Mouse (Mus musculus) forebrain, embryonic 15.5 days (tissue): ENCODE results near the gene Naa80. TPM values are rescaled to one million over a fixed set of nuclear protein-coding genes. Genes with fewer than 3 reads are reported as not detected.
A peak's percentile ranks its signal among the peaks of the same experiment; 100 is the strongest.

Experiments used
- ATAC-seq: fragments of 200-750 bp; cut with Nextera tagmentation; replicated peaks from 2 replicates; pipeline ENCODE4 v1.8.0; 2017; ENCODE audit warnings: mild to moderate bottlenecking, moderate TSS enrichment, moderate library complexity
- H3K27ac ChIP-seq: fragments of 300-500 bp; sonication (generic); replicated peaks from 2 replicates; pipeline ENCODE4 v1.5.1; 2015; ENCODE audit warnings: mild to moderate bottlenecking, inconsistent platforms
- H3K27me3 ChIP-seq: fragments of 300-500 bp; sonication (generic); 2 replicates; pipeline ENCODE4 v1.6.1; 2015; ENCODE audit warnings: inconsistent platforms
- H3K36me3 ChIP-seq: fragments of 300-500 bp; sonication (generic); 2 replicates; pipeline ENCODE4 v1.6.1; 2015; ENCODE audit warnings: mild to moderate bottlenecking, inconsistent platforms
- H3K4me1 ChIP-seq: fragments of 300-500 bp; sonication (generic); 2 replicates; pipeline ENCODE4 v1.6.1; 2015; ENCODE audit warnings: inconsistent platforms
- H3K4me2 ChIP-seq: fragments of 300-500 bp; sonication (generic); replicated peaks from 2 replicates; pipeline ENCODE4 v1.6.1; 2015; ENCODE audit warnings: mild to moderate bottlenecking, inconsistent platforms
- H3K4me3 ChIP-seq: fragments of 300-500 bp; sonication (generic); 2 replicates; pipeline ENCODE4 v1.5.1; 2015; ENCODE audit warnings: mild to moderate bottlenecking, inconsistent platforms
- H3K9ac ChIP-seq: fragments of 300-500 bp; sonication (generic); replicated peaks from 2 replicates; pipeline ENCODE4 v1.6.1; 2015; ENCODE audit warnings: mild to moderate bottlenecking, inconsistent platforms
- H3K9me3 ChIP-seq: fragments of 300-500 bp; sonication (generic); 2 replicates; pipeline ENCODE4 v1.6.1; 2016; ENCODE audit warnings: inconsistent platforms
- WGBS: fragments of 180-500 bp; shearing (Covaris S2); methylation state at CpG from one replicate; pipeline ENCODE4 v1.1.7; 2015; ENCODE audit warnings: mixed read lengths; 5-methylcytosine and 5-hydroxymethylcytosine counted together
- polyA plus RNA-seq: library from polyadenylated mRNA; unstranded; fragments of >200 nt; fragmentation: Nextera tagmentation; extraction: Ambion mirVana; gene quantifications from 2 replicates; pipeline ENCODE4 v1.2.1, GENCODE M21; 2015

Gene Naa80
- polyA plus RNA-seq, 1 experiment from 2014 or later, result 14.7 TPM

DNA sequence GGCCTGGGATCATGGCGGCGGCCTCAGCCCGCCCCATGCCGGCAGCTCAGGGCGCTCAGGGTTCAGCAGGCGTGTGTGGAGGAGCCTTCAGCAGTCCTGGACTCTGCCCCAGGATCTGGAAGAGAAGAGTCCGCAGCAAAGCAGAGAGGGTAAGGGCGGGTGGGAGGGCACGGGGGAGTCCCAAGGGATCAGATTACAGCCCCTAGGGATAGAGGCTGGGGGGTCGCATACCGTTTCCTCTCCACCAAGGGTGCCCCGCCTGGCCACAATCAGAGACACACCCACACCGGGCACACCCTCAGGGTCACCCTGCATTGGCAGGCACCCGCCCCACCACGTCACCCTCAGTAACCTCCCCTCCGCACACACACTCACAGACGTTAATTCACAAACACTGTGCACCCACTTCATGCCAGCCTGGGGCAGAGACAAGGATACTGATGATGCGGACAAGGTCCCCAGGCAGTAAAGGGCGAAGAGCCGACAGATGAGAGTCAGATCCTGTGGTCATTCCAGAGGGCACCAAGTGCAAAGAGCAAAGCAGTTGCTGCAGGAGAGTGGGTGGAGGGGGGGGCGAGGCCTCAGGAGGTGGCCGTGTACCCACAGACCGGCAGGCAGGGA, 26.5 kb downstream of the Naa80 start:
- H3K4me3 ChIP-seq, result no peak overlapping the region
- no peaks in the 10 kb centered on the region for H3K9me3 ChIP-seq
- WGBS, result 47% methylated on average over 23 of the region's 23 CpGs
- no peak overlapping the region for H3K27ac ChIP-seq
- no peak overlapping the region for H3K9ac ChIP-seq
- H3K4me1 ChIP-seq, result peaks cover 17% of the 10 kb centered on the region
- no peak for ATAC-seq
- H3K36me3 ChIP-seq, result no peaks in the 10 kb centered on the region
- no peak overlapping the region for H3K4me2 ChIP-seq
- H3K27me3 ChIP-seq, result no peaks in the 10 kb centered on the region

DNA sequence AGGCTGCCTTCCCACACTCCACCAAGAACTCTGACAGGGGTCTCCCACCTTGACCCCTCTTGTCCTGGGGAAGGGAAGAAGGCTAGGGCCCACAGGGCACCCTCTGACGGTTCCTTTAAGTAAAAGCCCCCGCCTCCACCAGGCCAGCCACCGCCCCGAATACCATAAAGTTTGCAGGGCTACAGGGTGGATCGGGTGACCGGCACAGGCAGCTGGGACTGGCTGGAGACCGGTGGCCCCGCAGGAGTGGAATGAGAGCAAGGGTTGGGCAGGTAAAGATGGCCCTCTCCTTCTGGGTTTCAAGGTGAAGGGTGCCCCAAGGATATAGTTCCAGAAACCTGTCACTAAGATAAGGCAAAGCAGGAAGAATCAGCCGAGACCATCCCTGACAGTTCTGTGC, 27.9 kb downstream of the Naa80 start:
- H3K4me3 ChIP-seq, result no peak overlapping the region
- H3K4me2 ChIP-seq, result no peak overlapping the region
- 29% methylated on average over 9 of the region's 9 CpGs for WGBS
- no peaks in the 10 kb centered on the region for H3K9me3 ChIP-seq
- no peak overlapping the region for H3K9ac ChIP-seq
- H3K36me3 ChIP-seq, result no peaks in the 10 kb centered on the region
- no peaks in the 10 kb centered on the region for H3K27me3 ChIP-seq
- H3K27ac ChIP-seq, result no peak overlapping the region
- no peak for ATAC-seq
- peaks cover 22% of the 10 kb centered on the region for H3K4me1 ChIP-seq

DNA sequence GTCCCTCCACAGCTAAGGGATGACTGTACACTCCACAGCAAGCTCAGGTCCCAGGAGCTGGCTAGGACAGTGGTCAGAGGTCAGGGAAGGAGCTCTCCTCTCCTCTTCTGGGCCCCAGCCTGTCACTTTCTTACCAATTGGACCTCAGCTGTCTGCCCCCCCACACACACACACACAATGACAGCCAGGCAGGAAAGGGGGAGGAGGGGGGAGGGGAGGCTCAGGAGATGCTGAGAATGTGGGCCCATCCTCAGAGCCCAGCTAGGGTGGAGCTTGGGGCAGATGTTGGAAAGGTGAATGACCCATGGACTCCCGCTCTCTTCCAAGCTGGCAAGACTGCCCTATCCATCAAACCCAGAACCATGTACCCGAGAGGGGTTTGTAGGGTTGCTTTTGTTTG, 28.3 kb downstream of the Naa80 start:
- no peak overlapping the region for H3K4me3 ChIP-seq
- H3K9ac ChIP-seq, result no peak overlapping the region
- peaks cover 26% of the 10 kb centered on the region for H3K4me1 ChIP-seq
- no peaks in the 10 kb centered on the region for H3K36me3 ChIP-seq
- ATAC-seq, result no peak
- H3K4me2 ChIP-seq, result no peak overlapping the region
- H3K27ac ChIP-seq, result no peak overlapping the region
- no peaks in the 10 kb centered on the region for H3K9me3 ChIP-seq
- 78% methylated on average over 2 of the region's 2 CpGs for WGBS
- no peaks in the 10 kb centered on the region for H3K27me3 ChIP-seq

DNA sequence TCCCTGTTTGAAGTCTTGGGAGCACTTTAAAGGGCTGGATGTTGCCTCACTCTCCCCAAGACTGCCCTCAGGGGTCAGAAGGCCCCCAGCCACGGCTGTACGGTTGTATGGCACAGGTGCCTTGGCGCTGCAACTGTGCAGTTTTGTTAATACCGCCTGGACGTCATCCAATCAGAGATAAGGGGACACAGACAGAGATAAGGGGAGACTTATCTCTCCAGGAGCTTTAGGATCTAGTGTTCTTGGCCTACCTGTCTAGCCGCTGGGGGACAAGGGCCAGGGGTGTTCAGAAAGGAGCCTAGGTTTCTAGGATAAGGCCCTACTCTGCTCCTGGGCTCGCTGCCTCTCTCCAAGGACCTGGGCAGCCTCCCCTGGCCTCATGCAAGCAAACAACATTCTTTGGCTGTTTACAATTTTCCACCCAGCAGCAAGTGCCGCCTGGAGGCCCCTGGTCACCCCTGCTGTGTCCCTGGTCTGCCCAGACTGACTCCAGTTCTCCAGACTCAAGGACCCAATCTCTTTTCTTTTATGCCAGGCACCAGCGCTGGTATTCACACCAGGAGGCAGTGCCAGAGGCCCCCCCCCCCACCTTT, 29.1 kb downstream of the Naa80 start:
- peaks cover 24% of the 10 kb centered on the region for H3K4me1 ChIP-seq
- no peak overlapping the region for H3K9ac ChIP-seq
- no peak overlapping the region for H3K4me3 ChIP-seq
- H3K27me3 ChIP-seq, result no peaks in the 10 kb centered on the region
- ATAC-seq, result no peak
- H3K36me3 ChIP-seq, result no peaks in the 10 kb centered on the region
- no peak overlapping the region for H3K4me2 ChIP-seq
- no peaks in the 10 kb centered on the region for H3K9me3 ChIP-seq
- H3K27ac ChIP-seq, result no peak overlapping the region
- WGBS, result 59% methylated on average over 9 of the region's 9 CpGs

DNA sequence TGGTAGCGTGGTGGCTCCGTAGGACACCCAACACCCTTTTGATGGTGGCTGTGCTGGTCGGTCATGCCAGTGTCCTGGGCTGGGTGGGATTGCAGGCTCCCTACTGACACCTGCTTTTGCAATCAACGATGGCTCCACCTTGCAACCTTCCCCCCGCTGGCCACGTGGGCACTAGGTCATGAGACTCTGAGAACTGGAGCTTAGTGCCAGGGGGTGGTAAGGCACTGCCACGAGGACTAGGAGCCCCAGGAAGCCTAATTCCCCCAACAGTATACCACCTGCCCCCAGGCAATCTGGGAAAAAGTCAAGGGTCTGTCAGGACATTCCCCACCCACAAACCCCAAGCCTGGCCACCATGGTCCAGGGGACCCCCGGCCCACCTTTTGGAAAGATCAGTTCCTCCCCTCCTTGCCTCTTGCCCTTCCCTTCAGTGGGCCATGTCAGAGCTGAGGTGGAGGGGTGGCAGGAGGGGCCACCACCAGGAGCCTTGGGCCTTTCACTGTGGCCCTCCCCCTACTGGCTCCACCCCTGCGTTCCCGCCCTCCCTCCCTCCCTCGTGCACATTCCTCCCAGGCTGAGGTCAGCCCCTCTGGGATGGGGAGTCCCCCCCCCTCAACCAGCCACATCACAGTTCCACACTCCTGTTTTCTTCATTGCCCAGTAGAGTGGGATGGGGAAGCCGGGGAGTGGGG, 30.2 kb downstream of the Naa80 start, which contains the start of gene Sema3b:
Gene Sema3b (minus strand): TSS at position 489 of the 692 bp plus-strand sequence.
- H3K27me3 ChIP-seq, result no peaks in the 10 kb centered on the region
- no peak within 1 kb of the TSS for H3K4me3 ChIP-seq
- H3K9ac ChIP-seq, result no peak within 1 kb of the TSS
- no peak for ATAC-seq
- WGBS, result 36% methylated on average over 12 of the region's 12 CpGs
- no peak within 1 kb of the TSS for H3K4me2 ChIP-seq
- no peak within 1 kb of the TSS for H3K27ac ChIP-seq
- H3K36me3 ChIP-seq, result 0 out of 2 replicates have a peak, but pooled peaks cover 2% of the 10 kb centered on the region
- no peaks in the 10 kb centered on the region for H3K9me3 ChIP-seq
- H3K4me1 ChIP-seq, result peaks cover 29% of the 10 kb centered on the region

DNA sequence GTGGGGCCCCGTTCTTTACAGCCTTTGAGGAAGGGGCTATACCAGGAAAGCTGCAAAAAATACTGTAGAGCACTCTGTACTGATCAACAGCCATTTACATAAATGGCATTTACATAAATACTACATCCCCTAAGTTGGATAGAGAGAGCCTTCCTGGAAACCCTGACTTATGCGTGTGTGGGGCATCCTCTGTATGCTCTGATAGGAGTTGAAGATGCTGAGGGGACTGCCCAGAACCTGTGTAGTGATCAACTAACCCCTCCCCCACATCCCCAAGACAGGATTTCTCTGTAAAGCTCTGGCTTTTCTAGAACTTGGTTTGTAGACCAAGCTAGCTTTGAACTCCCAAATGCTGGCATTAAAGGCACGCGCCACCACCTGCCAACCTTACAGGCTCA, 30.7 kb downstream of the Naa80 start:
- H3K27ac ChIP-seq, result no peak overlapping the region
- 60% methylated on average over 4 of the region's 4 CpGs for WGBS
- H3K4me1 ChIP-seq, result peaks cover 29% of the 10 kb centered on the region

DNA sequence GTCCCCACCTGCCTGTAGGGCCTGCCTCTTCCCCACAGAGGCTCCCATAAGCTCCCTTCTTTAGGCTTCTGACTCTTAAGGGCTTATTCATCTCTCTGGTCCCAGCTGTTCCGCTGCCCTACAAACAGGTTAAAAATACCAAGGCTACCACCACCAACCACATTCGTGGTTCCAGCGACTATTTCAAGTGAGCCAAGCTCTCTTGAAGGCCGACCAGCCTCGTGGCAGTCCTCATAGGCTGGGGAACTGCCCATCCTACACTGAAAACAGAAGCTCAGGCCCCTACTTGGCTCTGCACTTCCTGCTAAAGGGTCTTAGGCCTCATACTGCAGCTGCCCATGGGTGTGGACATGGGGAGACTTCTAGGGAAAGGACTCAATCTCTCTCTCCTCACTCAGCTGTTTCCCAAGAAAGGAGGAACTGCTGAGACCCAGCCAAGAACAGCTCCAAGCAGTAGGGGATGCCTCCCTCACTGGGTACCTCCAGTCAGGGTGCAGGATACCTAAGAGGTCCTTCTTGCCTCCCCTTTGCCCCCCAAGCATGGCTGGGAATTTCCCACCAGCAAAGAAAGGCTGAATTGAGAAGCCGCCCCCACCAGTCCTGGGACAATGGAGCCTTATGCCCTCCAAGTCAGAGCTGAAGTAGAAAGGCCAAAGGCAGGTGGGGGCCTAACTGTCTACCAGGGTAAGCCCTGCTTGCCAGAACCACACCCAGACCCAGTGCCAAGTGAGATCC, 32.9 kb downstream of the Naa80 start:
- peak overlapping the region; percentile 72 for H3K4me2 ChIP-seq
- no peaks in the 10 kb centered on the region for H3K9me3 ChIP-seq
- peak overlapping the region; percentile 98 for H3K27ac ChIP-seq
- no peaks in the 10 kb centered on the region for H3K27me3 ChIP-seq
- peak overlapping the region; percentile 62 for H3K9ac ChIP-seq
- peaks cover 25% of the 10 kb centered on the region for H3K36me3 ChIP-seq
- peaks cover 25% of the 10 kb centered on the region for H3K4me1 ChIP-seq
- 0 out of 2 replicates have a peak, but pooled peaks have one; percentile 0 for ATAC-seq
- peak overlapping the region; percentile 39; the same call in 1 of the 2 replicates for H3K4me3 ChIP-seq
- 62% methylated on average over 6 of the region's 6 CpGs for WGBS

More for the DNA sequence above, 30.7 kb downstream of the Naa80 start:
- H3K27me3 ChIP-seq, result no peaks in the 10 kb centered on the region
- H3K4me2 ChIP-seq, result no peak overlapping the region
- no peaks in the 10 kb centered on the region for H3K9me3 ChIP-seq
- ATAC-seq, result no peak
- H3K9ac ChIP-seq, result no peak overlapping the region
- peaks cover 3% of the 10 kb centered on the region; the same call in 1 of the 2 replicates for H3K36me3 ChIP-seq
- H3K4me3 ChIP-seq, result no peak overlapping the region

DNA sequence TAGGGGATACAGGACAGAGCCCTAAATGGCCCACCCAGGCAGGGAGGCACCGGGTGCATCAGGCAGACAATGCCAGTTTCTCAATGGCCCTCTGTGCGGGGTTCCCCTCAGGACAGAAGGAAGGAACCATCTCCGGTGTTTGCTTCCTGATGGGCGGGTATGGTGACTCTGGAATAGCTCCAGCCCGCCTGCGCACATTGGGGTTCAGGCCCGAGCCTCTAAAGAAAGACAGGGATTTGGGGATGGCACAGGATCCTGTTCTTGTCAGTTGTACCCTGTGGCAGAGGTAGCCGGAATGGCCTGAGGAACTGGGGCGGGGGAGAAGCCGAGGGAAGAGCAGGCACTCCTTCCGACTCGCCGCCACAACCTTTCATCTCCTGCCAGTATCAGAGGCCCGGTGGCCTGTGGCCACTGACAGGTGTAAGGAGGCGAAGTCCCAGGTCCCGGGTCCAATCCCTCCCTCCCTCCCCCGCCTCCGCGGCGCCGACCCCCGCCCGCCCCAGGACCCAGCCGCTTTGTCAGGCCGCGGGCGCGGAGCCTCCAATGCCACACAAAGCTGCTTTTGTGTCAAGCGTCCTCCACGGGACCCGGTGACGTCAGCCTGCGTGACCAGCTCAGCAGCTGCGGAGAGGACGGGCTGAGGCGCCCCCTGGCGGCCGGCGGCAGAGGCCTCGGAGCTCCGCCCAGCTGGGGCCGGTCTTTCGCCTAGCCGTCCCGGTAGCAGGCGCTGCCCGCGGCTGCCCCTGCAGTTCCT, 33.7 kb downstream of the Naa80 start:
- ATAC-seq, result peak; percentile 94
- peaks cover 25% of the 10 kb centered on the region for H3K4me1 ChIP-seq

DNA sequence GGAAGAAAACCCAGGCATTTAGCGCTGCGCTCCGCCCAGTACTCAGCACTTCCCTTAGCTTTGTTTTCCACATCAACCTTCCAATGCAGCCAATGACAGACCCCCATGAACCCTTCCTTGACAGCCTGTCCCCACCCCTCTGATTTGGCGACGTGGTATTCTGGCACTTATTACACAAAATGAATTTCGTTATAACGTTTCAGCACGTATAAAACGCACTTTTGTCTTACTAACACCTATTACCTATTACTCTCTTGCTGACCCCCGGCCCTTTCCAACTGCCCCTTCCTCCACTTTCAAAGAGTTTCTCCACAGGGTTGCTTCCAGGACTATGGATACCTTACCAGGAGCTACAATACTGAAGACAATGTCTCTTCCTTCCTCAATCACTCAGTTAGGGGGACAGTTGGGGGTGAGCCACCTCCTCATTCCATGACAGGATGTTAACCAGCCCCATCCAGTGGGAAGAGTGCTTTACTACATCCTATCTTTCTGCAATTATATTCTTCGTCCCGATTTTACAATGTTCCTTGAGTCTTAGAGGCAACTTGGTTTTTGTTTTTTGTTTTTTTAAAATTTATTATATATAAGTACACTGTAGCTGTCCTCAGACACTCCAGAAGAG, 34.4 kb downstream of the Naa80 start:
- H3K27ac ChIP-seq, result peak overlapping the region; percentile 98
- peak; percentile 34 for ATAC-seq
- H3K4me1 ChIP-seq, result peaks cover 22% of the 10 kb centered on the region
- no peaks in the 10 kb centered on the region for H3K9me3 ChIP-seq
- peak overlapping the region; percentile 72 for H3K4me2 ChIP-seq
- no peaks in the 10 kb centered on the region for H3K27me3 ChIP-seq
- peaks cover 34% of the 10 kb centered on the region for H3K36me3 ChIP-seq
- peak overlapping the region; percentile 62 for H3K9ac ChIP-seq
- peak overlapping the region; percentile 39 for H3K4me3 ChIP-seq
- 8% methylated on average over 12 of the region's 12 CpGs for WGBS

More for the DNA sequence above, 33.7 kb downstream of the Naa80 start:
- H3K4me2 ChIP-seq, result peak overlapping the region; percentile 72
- no peaks in the 10 kb centered on the region for H3K27me3 ChIP-seq
- peaks cover 29% of the 10 kb centered on the region for H3K36me3 ChIP-seq
- peak overlapping the region; percentile 62 for H3K9ac ChIP-seq
- WGBS, result under 1% methylated on average over 46 of the region's 48 CpGs
- peak overlapping the region; percentile 39 for H3K4me3 ChIP-seq
- no peaks in the 10 kb centered on the region for H3K9me3 ChIP-seq
- peak overlapping the region; percentile 98 for H3K27ac ChIP-seq

DNA sequence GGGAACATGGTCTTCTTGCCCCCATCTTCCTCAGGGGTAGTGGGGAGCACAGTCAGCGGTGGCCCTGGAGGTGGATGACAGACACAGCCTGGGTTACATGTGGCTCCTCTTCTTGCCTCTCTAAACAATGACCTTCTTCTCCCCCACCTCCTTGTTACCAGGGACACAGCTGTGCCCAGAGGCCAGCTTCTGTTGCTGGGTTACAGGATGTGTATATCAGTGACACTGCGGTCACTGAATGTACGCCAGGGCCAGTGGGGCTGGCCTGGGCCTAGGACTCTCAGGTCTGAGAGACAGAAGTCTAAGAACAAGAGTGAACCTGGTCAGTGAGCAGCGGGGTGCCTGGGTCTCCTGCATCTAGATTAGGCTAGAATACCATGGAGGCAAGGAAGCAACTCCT, 36.3 kb downstream of the Naa80 start:
- no peak overlapping the region for H3K4me2 ChIP-seq
- H3K4me3 ChIP-seq, result no peak overlapping the region
- no peak overlapping the region for H3K27ac ChIP-seq
- WGBS, result 78% methylated on average over 4 of the region's 4 CpGs
- peaks cover 24% of the 10 kb centered on the region for H3K4me1 ChIP-seq
- no peaks in the 10 kb centered on the region for H3K27me3 ChIP-seq
- H3K36me3 ChIP-seq, result peaks cover 52% of the 10 kb centered on the region
- H3K9ac ChIP-seq, result no peak overlapping the region
- no peaks in the 10 kb centered on the region for H3K9me3 ChIP-seq
- no peak for ATAC-seq

DNA sequence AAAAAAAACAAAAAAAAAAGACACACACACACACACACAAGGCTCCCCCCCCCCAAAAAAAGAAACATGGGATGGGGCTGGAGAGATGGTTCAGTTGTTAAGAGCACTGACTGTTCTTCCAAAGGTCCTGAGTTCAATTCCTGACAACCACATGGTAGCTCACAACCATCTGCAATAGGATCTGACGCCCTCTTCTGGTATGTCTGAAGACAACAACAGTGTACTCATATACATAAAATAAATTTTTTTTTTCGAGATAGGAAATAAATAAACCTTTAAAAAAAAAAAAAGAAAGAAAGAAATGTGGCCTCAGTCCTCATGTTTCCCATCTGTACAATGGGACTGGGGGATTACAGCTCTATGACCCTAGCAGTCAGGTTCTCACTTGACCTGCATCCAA, 38.8 kb downstream of the Naa80 start:
- Histone ChIP-seq H3K4me3 (no peak overlapping the region), H3K4me2 (no peak overlapping the region), H3K9me3 (no peaks in the 10 kb centered on the region), H3K27ac (no peak overlapping the region), H3K27me3 (no peaks in the 10 kb centered on the region), H3K36me3 (peaks cover 62% of the 10 kb centered on the region), H3K9ac (no peak overlapping the region), H3K4me1 (peaks cover 12% of the 10 kb centered on the region)
- no peak for ATAC-seq
- WGBS, result 79% methylated on average over 2 of the region's 2 CpGs
